Mouse (Mus musculus) liver, postnatal 0 days (tissue): ENCODE measurements around the gene Ankdd1a.

ENCODE experiments used
- CTCF ChIP-seq: sonication (generic); IDR thresholded peaks from 2 replicates; pipeline ENCODE4 v1.5.1; 2016; ENCODE audit warnings: antibody characterized with exemption, low read depth
- EP300 ChIP-seq: IDR thresholded peaks from 2 replicates; pipeline ENCODE4 v1.6.1; 2016; ENCODE audit warnings: antibody characterized with exemption, low read depth, mild to moderate bottlenecking

DNA sequence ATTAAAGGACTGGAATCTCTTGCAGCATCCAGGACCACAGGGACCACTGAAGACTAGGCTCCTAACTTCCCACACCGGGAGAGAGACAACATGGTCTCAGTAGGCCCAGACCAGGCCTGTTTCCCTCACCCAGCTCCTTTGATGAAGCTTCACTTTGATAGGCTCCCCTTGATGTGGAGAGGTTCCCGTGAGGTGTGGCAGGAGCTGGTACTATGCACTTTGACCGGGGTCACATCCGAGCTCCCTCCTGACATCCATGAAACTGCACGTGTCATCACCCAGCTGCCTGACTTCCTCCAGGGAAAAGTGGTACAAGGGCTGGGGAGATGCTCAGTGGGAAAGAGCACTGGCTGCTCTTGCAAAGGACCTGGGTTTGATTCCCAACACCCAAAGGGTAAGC lies 43.1 kb upstream of the Ankdd1a start:
- TF ChIP-seq EP300 (no peak), CTCF (no peak)
